Mouse (Mus musculus): ENCODE measurements around the gene 1700057G04Rik. TPM values are rescaled to one million over a fixed set of nuclear protein-coding genes. Genes with fewer than 3 reads are reported as not detected.

The 1700057G04Rik gene
- total RNA-seq (2021): not detected

GRCm38 (mm10) chr9:92309077-92309476, at the start of gene 1700057G04Rik:
TSS of gene 1700057G04Rik (plus strand) at chr9:92309377.
- no peak for DNase-seq (ENCODE audit: extremely low spot score in 1 of 2, low spot score in 1 of 2)

- no peak for DNase-seq (ENCODE audit: extremely low spot score in 1 of 2, low spot score in 1 of 2)
Measured at GRCm38 (mm10) chr9:92260481-92261159, 48.6 kb upstream of the 1700057G04Rik start.

- DNase-seq (ENCODE audit: extremely low spot score in 1 of 2, low spot score in 1 of 2): no peak
Measured at GRCm38 (mm10) chr9:92265719-92266118, 43.5 kb upstream of the 1700057G04Rik start.

GRCm38 (mm10) chr9:92266558-92267171, 42.5 kb upstream of the 1700057G04Rik start:
- no peak for DNase-seq (ENCODE audit: extremely low spot score in 1 of 2, low spot score in 1 of 2)

- no peak for DNase-seq (ENCODE audit: extremely low spot score in 1 of 2, low spot score in 1 of 2)
Measured at GRCm38 (mm10) chr9:92267732-92268131, 41.4 kb upstream of the 1700057G04Rik start.

GRCm38 (mm10) chr9:92269829-92270404, 39.3 kb upstream of the 1700057G04Rik start:
- no peak for DNase-seq (ENCODE audit: extremely low spot score in 1 of 2, low spot score in 1 of 2)

GRCm38 (mm10) chr9:92270927-92271326, 38.2 kb upstream of the 1700057G04Rik start:
- DNase-seq (ENCODE audit: extremely low spot score in 1 of 2, low spot score in 1 of 2): peak in 1 of 2 experiments; percentile 12

GRCm38 (mm10) chr9:92272650-92273049, 36.5 kb upstream of the 1700057G04Rik start:
- no peak for DNase-seq (ENCODE audit: extremely low spot score in 1 of 2, low spot score in 1 of 2)

GRCm38 (mm10) chr9:92273271-92273670, 35.9 kb upstream of the 1700057G04Rik start:
- DNase-seq (ENCODE audit: extremely low spot score in 1 of 2, low spot score in 1 of 2): no peak

GRCm38 (mm10) chr9:92273956-92274762, 35.0 kb upstream of the 1700057G04Rik start:
- DNase-seq (ENCODE audit: extremely low spot score in 1 of 2, low spot score in 1 of 2): no peak

GRCm38 (mm10) chr9:92275486-92276207, 33.5 kb upstream of the 1700057G04Rik start, which contains the start of gene Plscr2:
TSS of gene Plscr2 (plus strand) at chr9:92275602.
- no peak for DNase-seq (ENCODE audit: extremely low spot score in 1 of 2, low spot score in 1 of 2)

GRCm38 (mm10) chr9:92276360-92276759, 32.8 kb upstream of the 1700057G04Rik start:
- DNase-seq (ENCODE audit: extremely low spot score in 1 of 2, low spot score in 1 of 2): no peak

GRCm38 (mm10) chr9:92280048-92280447, 29.1 kb upstream of the 1700057G04Rik start:
- DNase-seq (ENCODE audit: extremely low spot score in 1 of 2, low spot score in 1 of 2): no peak

GRCm38 (mm10) chr9:92282563-92283171, 26.5 kb upstream of the 1700057G04Rik start:
- no peak for DNase-seq (ENCODE audit: extremely low spot score in 1 of 2, low spot score in 1 of 2)

- no peak for DNase-seq (ENCODE audit: extremely low spot score in 1 of 2, low spot score in 1 of 2)
Measured at GRCm38 (mm10) chr9:92289675-92290074, 19.5 kb upstream of the 1700057G04Rik start.

- no peak for DNase-seq (ENCODE audit: extremely low spot score in 1 of 2, low spot score in 1 of 2)
Measured at GRCm38 (mm10) chr9:92292169-92292568, 17.0 kb upstream of the 1700057G04Rik start.

GRCm38 (mm10) chr9:92292922-92293321, 16.3 kb upstream of the 1700057G04Rik start:
- DNase-seq (ENCODE audit: extremely low spot score in 1 of 2, low spot score in 1 of 2): no peak

GRCm38 (mm10) chr9:92293560-92294548, 15.3 kb upstream of the 1700057G04Rik start:
- DNase-seq (ENCODE audit: extremely low spot score in 1 of 2, low spot score in 1 of 2): no peak
